Mouse (Mus musculus) right cerebral cortex, postnatal 10 days (tissue): ENCODE data around the gene Map3k7cl.

Source experiments
- DNase-seq, 2 experiments: peaks; one replicate each; pipeline ENCODE4 v3.0.0; 2021; ENCODE audit warnings: low spot score in 2 of 2

Gene Map3k7cl

GRCm38 (mm10) chr16:87635841-87636240, 82.7 kb downstream of the Map3k7cl start:
- DNase-seq = no peak

DNA sequence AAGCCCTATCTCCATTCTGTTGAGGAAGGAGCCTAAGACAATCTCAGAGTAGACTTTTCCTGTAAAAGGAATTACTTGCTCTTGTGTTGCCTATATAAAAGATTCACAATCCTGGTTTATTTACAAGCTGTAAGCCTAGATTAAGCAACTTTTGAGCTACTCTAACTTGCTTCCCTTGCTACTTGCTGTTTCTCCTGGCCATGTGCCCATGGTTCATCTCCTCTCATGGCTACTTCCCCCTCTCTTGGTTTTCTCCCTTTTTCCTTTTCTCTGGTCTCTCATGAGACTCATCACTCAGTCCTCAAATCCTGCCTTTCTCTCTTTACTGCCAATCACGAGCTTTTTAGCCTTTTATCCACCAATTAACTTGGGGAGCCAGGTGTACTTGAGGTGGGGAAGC, 85.0 kb downstream of the Map3k7cl start:
- DNase-seq = peak in 1 of 2 experiments; percentile 42

DNA sequence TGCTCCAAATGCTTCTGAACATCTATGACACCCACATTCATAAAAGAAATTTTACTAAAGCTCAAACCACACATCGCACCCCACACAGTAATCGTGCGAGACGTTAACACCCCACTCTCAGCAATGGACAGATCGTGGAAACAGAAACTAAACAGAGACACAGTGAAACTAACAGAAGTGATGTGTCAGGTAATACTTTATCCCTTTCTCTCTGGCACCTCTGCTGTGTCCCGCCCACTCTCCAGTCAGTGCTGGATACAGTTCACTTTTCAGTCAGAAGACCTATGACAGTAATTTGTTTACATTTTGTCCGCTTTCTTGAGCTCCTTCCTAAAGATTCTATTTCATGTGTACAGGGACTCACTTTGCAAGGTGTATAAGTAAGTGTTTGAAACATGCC, 89.1 kb downstream of the Map3k7cl start:
- DNase-seq = no peak

- no peak for DNase-seq
These were observed 91.1 kb downstream of the Map3k7cl start for GRCm38 (mm10) chr16:87644111-87644770.
